Mouse (Mus musculus): ENCODE results near the gene Tmem165. TPM values are rescaled to one million over a fixed set of nuclear protein-coding genes. Genes with fewer than 3 reads are reported as not detected.

The Tmem165 gene
- polyA plus RNA-seq, 1 experiment from 2014 or later = 112 TPM

DNA sequence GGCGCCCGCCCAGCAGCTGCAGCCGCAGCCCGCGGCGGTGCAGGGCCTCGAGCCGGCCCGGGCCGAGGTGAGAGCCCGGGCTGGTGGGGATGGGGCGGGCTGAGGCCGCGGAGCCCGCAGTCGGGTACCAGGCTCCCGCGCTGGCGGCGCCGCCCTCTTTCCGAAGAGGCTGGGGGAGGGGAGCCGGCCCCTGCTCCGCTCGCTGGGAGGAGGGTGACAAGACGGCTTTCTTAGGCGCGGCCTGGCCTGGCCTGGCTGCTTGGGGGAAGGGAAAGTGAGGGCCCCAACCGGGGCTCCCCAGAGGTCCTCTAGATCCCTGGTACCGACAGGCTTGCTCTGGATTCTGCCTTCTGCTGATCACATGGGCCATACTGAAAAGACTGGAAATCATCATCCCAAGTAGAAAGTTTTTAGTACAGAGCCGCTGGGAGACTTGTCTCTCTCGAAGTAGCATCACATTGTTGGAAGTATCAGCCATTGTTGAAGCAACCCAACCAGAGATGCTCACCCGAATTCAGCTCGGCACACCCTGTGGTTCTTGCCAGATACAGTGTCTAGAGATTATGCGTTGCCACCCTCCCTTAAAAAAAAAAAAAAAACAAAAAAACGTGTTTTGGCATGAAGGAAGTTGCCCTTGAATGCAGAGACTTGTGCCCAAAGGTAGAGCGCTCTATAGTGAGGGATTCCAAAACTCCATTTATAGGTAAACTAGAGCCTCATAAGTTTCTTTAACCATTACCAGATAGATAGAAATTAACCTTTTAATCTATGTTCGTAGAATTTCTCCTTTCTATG lies 803 bp downstream of the Tmem165 start:
- peaks cover 11% of the 10 kb centered on the region for H3K4me1 ChIP-seq (ENCODE audit: insufficient read depth, low read depth, low read length)
- H3K9ac ChIP-seq (replicated peaks; ENCODE audit: low read depth) = peak overlapping the region; percentile 60
- ATAC-seq (peak; percentile 91), DNase-seq (ENCODE audit: low spot score) (peak; percentile 86)
- peak overlapping the region; percentile 94 for H3K27ac ChIP-seq (ENCODE audit: low read length)
- no peaks in the 10 kb centered on the region for H3K9me3 ChIP-seq (ENCODE audit: low read length)
- peak overlapping the region; percentile 71 for H3K4me2 ChIP-seq (replicated peaks; ENCODE audit: low read depth, low read length)
- no peaks in the 10 kb centered on the region for H3K27me3 ChIP-seq (replicated peaks; ENCODE audit: insufficient read depth, low read length)
- no peaks in the 10 kb centered on the region for H3K36me3 ChIP-seq (ENCODE audit: insufficient read depth, low read length)
- no peak for TF ChIP-seq EP300 (IDR thresholded peaks at IDR 0.05)
- no peak for TF ChIP-seq CTCF (IDR thresholded peaks at IDR 0.05)
- H3K4me3 ChIP-seq (ENCODE audit: low read depth, low read length) = peak overlapping the region; percentile 61
- WGBS = 3% methylated on average over 32 of the region's 38 CpGs

- WGBS = 67% methylated on average over 5 of the region's 5 CpGs
- Histone ChIP-seq H3K4me2 (replicated peaks; ENCODE audit: low read depth, low read length) (no peak overlapping the region), H3K9ac (replicated peaks; ENCODE audit: low read depth) (no peak overlapping the region), H3K4me1 (ENCODE audit: insufficient read depth, low read depth, low read length) (peaks cover 14% of the 10 kb centered on the region), H3K9me3 (ENCODE audit: low read length) (no peaks in the 10 kb centered on the region), H3K4me3 (ENCODE audit: low read depth, low read length) (no peak overlapping the region), H3K36me3 (ENCODE audit: insufficient read depth, low read length) (no peaks in the 10 kb centered on the region), H3K27me3 (replicated peaks; ENCODE audit: insufficient read depth, low read length) (no peaks in the 10 kb centered on the region), H3K27ac (ENCODE audit: low read length) (no peak overlapping the region)
- DNase-seq (ENCODE audit: low spot score) (no peak), ATAC-seq (no peak)
- TF ChIP-seq CTCF (IDR thresholded peaks at IDR 0.05) (no peak), EP300 (IDR thresholded peaks at IDR 0.05) (no peak)
Observed at GRCm38 (mm10) chr5:76187885-76188284, 4.2 kb downstream of the Tmem165 start.

DNA sequence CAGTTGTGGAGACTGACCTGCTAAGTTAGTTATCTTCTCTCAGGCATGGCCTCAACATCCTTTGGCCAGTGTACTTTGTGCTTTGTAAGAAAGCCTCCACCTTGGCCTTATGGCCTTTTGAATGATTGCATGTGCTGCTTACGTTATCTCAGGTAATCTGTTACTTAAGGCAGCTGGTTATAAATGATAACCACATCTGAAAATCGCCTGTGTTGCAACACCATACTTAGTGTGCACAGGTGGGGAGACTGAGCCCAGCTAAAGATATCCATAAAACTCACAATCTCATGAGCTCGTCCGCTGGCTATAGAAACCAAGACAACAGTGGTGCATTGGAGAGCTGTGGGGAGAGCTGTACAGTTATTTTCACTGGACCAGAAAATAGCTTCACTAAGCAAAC lies 6.9 kb downstream of the Tmem165 start:
- Histone ChIP-seq H3K9me3 (ENCODE audit: low read length) (no peaks in the 10 kb centered on the region), H3K36me3 (ENCODE audit: insufficient read depth, low read length) (no peaks in the 10 kb centered on the region), H3K27me3 (replicated peaks; ENCODE audit: insufficient read depth, low read length) (no peaks in the 10 kb centered on the region), H3K4me3 (ENCODE audit: low read depth, low read length) (no peak overlapping the region), H3K27ac (ENCODE audit: low read length) (no peak overlapping the region), H3K4me1 (ENCODE audit: insufficient read depth, low read depth, low read length) (peaks cover 11% of the 10 kb centered on the region; the same call in 1 of the 2 replicates), H3K4me2 (replicated peaks; ENCODE audit: low read depth, low read length) (no peak overlapping the region), H3K9ac (replicated peaks; ENCODE audit: low read depth) (no peak overlapping the region)
- TF ChIP-seq EP300 (IDR thresholded peaks at IDR 0.05) (no peak), CTCF (IDR thresholded peaks at IDR 0.05) (no peak)
- DNase-seq (ENCODE audit: low spot score) (no peak), ATAC-seq (no peak)
- WGBS = 87% methylated on average over 4 of the region's 4 CpGs

DNA sequence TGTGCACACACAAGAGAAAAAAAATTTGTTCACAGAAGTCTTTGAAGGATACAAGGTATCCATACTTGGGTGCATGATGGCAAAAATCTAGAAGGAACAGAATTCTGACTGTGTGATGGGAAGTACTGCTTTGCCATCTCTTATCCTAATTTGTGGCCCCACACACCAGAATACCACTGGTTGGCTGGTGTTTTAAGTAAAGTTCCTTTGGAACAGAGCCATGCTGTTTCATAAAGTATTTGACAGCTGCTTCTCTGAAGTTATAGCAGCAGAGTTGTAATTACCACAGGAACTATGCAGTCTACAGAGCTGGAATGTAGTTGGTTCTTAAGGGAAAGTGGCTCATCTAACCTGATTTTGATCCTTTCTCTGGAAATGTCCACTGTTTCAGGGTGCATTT lies 9.4 kb downstream of the Tmem165 start:
- DNase-seq (ENCODE audit: low spot score) (no peak), ATAC-seq (no peak)
- Histone ChIP-seq H3K4me1 (ENCODE audit: insufficient read depth, low read depth, low read length) (peaks cover 7% of the 10 kb centered on the region; the same call in 1 of the 2 replicates), H3K9me3 (ENCODE audit: low read length) (no peaks in the 10 kb centered on the region), H3K27me3 (replicated peaks; ENCODE audit: insufficient read depth, low read length) (no peaks in the 10 kb centered on the region), H3K9ac (replicated peaks; ENCODE audit: low read depth) (no peak overlapping the region), H3K4me2 (replicated peaks; ENCODE audit: low read depth, low read length) (no peak overlapping the region), H3K4me3 (ENCODE audit: low read depth, low read length) (no peak overlapping the region), H3K27ac (ENCODE audit: low read length) (no peak overlapping the region), H3K36me3 (ENCODE audit: insufficient read depth, low read length) (peaks cover 4% of the 10 kb centered on the region; the same call in 1 of the 2 replicates)
- no peak for TF ChIP-seq CTCF (IDR thresholded peaks at IDR 0.05)
- no peak for TF ChIP-seq EP300 (IDR thresholded peaks at IDR 0.05)

GRCm38 (mm10) chr5:76194377-76194945 lies 10.8 kb downstream of the Tmem165 start:
- no peak overlapping the region for H3K4me2 ChIP-seq (replicated peaks; ENCODE audit: low read depth, low read length)
- H3K9me3 ChIP-seq (ENCODE audit: low read length) = no peaks in the 10 kb centered on the region
- peaks cover 4% of the 10 kb centered on the region; the same call in 1 of the 2 replicates for H3K36me3 ChIP-seq (ENCODE audit: insufficient read depth, low read length)
- no peak overlapping the region for H3K27ac ChIP-seq (ENCODE audit: low read length)
- ATAC-seq = peak; percentile 69
- no peak overlapping the region for H3K9ac ChIP-seq (replicated peaks; ENCODE audit: low read depth)
- 59% methylated on average over 6 of the region's 6 CpGs for WGBS
- no peak overlapping the region for H3K4me3 ChIP-seq (ENCODE audit: low read depth, low read length)
- H3K27me3 ChIP-seq (replicated peaks; ENCODE audit: insufficient read depth, low read length) = no peaks in the 10 kb centered on the region
- peak; percentile 77 for DNase-seq (ENCODE audit: low spot score)
- TF ChIP-seq EP300 (IDR thresholded peaks at IDR 0.05) (no peak), CTCF (IDR thresholded peaks at IDR 0.05) (no peak)
- H3K4me1 ChIP-seq (ENCODE audit: insufficient read depth, low read depth, low read length) = peaks cover 7% of the 10 kb centered on the region; the same call in 1 of the 2 replicates

DNA sequence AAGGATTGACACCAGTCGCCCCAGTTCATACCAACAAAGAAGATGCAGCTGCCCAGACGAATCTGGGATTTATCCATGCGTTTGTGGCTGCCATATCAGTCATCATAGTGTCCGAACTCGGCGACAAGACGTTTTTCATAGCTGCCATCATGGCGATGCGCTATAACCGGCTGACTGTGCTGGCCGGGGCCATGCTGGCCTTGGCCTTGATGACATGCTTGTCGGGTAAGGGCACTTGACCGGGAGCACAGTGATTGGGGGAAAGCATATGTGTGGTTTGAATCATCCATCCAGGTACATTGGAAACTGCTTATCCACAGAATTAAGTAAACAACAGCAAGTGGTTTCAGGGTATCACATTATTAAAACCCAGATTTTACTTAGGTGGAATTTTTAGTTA lies 15.7 kb downstream of the Tmem165 start:
- H3K36me3 ChIP-seq (ENCODE audit: insufficient read depth, low read length) = peaks cover 12% of the 10 kb centered on the region; the same call in 1 of the 2 replicates

More for the DNA sequence above, 15.7 kb downstream of the Tmem165 start:
- Histone ChIP-seq H3K4me3 (ENCODE audit: low read depth, low read length) (no peak overlapping the region), H3K27ac (ENCODE audit: low read length) (no peak overlapping the region), H3K4me2 (replicated peaks; ENCODE audit: low read depth, low read length) (no peak overlapping the region), H3K9ac (replicated peaks; ENCODE audit: low read depth) (no peak overlapping the region), H3K9me3 (ENCODE audit: low read length) (no peaks in the 10 kb centered on the region), H3K4me1 (ENCODE audit: insufficient read depth, low read depth, low read length) (no peaks in the 10 kb centered on the region), H3K27me3 (replicated peaks; ENCODE audit: insufficient read depth, low read length) (no peaks in the 10 kb centered on the region)
- no peak for DNase-seq (ENCODE audit: low spot score)
- no peak for ATAC-seq
- no peak for TF ChIP-seq EP300 (IDR thresholded peaks at IDR 0.05)
- TF ChIP-seq CTCF (IDR thresholded peaks at IDR 0.05) = no peak
- 90% methylated on average over 13 of the region's 13 CpGs for WGBS
